ENCODE assay signal across 16 mouse cellular contexts in the genomic region with DNA sequence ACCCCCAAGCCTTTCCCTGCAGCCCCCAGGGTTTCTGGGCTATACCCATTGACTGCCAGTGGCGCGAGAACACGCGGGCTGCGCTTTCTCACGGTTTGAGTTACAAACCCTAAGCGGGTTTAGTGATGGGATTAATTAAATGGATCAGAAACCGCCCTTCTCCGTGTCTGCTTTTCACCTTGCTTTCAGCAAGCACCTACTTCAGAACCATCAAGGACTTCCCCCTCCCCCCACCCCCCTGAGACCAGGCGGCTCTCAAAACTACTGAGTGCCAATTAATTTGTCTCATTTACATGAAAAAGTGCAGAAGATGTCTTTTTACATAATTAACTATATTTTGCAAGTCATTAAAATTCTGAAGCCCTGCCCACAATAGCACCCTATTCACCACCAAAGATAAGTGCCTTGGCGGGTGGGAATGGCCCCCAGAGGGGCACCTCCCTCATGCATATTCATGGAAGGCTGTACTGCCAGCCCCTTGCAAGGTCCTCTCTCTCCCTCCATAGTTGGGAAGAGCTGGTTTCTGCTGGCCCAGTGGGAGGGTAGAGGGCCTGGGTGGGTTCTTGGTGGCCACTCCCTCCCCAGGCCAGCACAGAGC.
DNase-seq lines count a peak whose midpoint lies in the region; ATAC-seq and TF ChIP-seq lines count a peak whose summit lies in the region.
"Had no signal": no experiment of that assay in that cellular context is flagged by ENCODE, and none has a peak within 500 bp of the region (broad histone marks: within the 10 kb centered on the region; RNA-seq: fewer than 3 reads in every experiment).

No protein-coding gene starts in this region.

- 36% methylated on average over 11 of the region's 11 CpGs for WGBS in embryonic facial prominence, embryonic 11.5 days
- 38% methylated on average over 11 of the region's 11 CpGs for WGBS in embryonic facial prominence, embryonic 10.5 days
- 0% methylated on average over 11 of the region's 11 CpGs for WGBS in forebrain, embryonic 14.5 days
- 23% methylated on average over 11 of the region's 11 CpGs for WGBS in hindbrain, embryonic 16.5 days
- 23% methylated on average over 11 of the region's 11 CpGs for WGBS in neural tube, embryonic 13.5 days
- WGBS in stomach, postnatal 0 days: 47% methylated on average over 11 of the region's 11 CpGs

- H3K4me2 ChIP-seq in embryonic facial prominence, embryonic 11.5 days (ENCODE audit: low read depth, low read length): no peak overlapping the region
- H3K4me2 ChIP-seq in forebrain, embryonic 14.5 days (ENCODE audit: low read length): peak overlapping the region; percentile 26; the same call in 1 of the 2 replicates
- no peak overlapping the region for H3K4me2 ChIP-seq in hindbrain, embryonic 16.5 days (ENCODE audit: low read length)
- no peak overlapping the region for H3K4me2 ChIP-seq in neural tube, embryonic 13.5 days
- no peak overlapping the region for H3K4me2 ChIP-seq in stomach, postnatal 0 days (replicated peaks; ENCODE audit: low read depth)
- H3K4me2 ChIP-seq: limb, embryonic 13.5 days had no signal

- DNase-seq in embryonic facial prominence, embryonic 11.5 days (ENCODE audit: low spot score): peak; percentile 39
- no peak for DNase-seq in embryonic facial prominence, embryonic 10.5 days (ENCODE audit: low spot score)
- peak; percentile 97 for DNase-seq in forebrain, embryonic 14.5 days (ENCODE audit: low spot score)
- DNase-seq in stomach, postnatal 0 days (ENCODE audit: low spot score): no peak
- DNase-seq in spleen, adult 12 weeks (ENCODE audit: low spot score): no peak
- DNase-seq: adrenal gland, adult 8-10 months; kidney, postnatal 10 days; liver, postnatal 0 days; lung, postnatal 4 days; thymus, postnatal 4 days had no signal

- H3K9me3 ChIP-seq in embryonic facial prominence, embryonic 11.5 days (replicated peaks; ENCODE audit: control insufficient read depth, low read length): no peaks in the 10 kb centered on the region
- H3K9me3 ChIP-seq in embryonic facial prominence, embryonic 10.5 days: no peaks in the 10 kb centered on the region
- H3K9me3 ChIP-seq in forebrain, embryonic 14.5 days (replicated peaks; ENCODE audit: control insufficient read depth, low read length): no peaks in the 10 kb centered on the region
- no peaks in the 10 kb centered on the region for H3K9me3 ChIP-seq in hindbrain, embryonic 16.5 days (ENCODE audit: control insufficient read depth, low read length)
- H3K9me3 ChIP-seq in neural tube, embryonic 13.5 days: no peaks in the 10 kb centered on the region
- no peaks in the 10 kb centered on the region for H3K9me3 ChIP-seq in stomach, postnatal 0 days (ENCODE audit: control insufficient read depth, low read length)
- H3K9me3 ChIP-seq: limb, embryonic 13.5 days had no signal

- peak; percentile 41 for ATAC-seq in embryonic facial prominence, embryonic 11.5 days (replicated peaks; ENCODE audit: insufficient number of reproducible peaks, low FRiP score, low TSS enrichment, low read depth)
- ATAC-seq in forebrain, embryonic 14.5 days: peak; percentile 96
- ATAC-seq in hindbrain, embryonic 16.5 days: peak; percentile 50
- peak; percentile 68 for ATAC-seq in neural tube, embryonic 13.5 days (ENCODE audit: low read depth)
- ATAC-seq in monocyte, adult 5-6 weeks (replicated peaks; ENCODE audit: insufficient number of reproducible peaks, low FRiP score, low TSS enrichment, poor library complexity, severe bottlenecking): no peak
- ATAC-seq in stomach, postnatal 0 days (ENCODE audit: low FRiP score, low TSS enrichment): no peak
- ATAC-seq: inflammation-experienced regulatory T-cells, adult 6 months; liver, postnatal 0 days; Patski had no signal

- H3K27me3 ChIP-seq in embryonic facial prominence, embryonic 11.5 days (ENCODE audit: control insufficient read depth, insufficient read depth, low read length): no peaks in the 10 kb centered on the region; the same call in 1 of the 2 replicates
- peaks cover 27% of the 10 kb centered on the region for H3K27me3 ChIP-seq in embryonic facial prominence, embryonic 10.5 days (replicated peaks; ENCODE audit: low read depth, poor library complexity, severe bottlenecking)
- no peaks in the 10 kb centered on the region for H3K27me3 ChIP-seq in forebrain, embryonic 14.5 days (replicated peaks; ENCODE audit: control insufficient read depth, insufficient read depth, low read length)
- H3K27me3 ChIP-seq in hindbrain, embryonic 16.5 days (replicated peaks; ENCODE audit: control insufficient read depth, insufficient read depth, low read length): no peaks in the 10 kb centered on the region
- no peaks in the 10 kb centered on the region for H3K27me3 ChIP-seq in neural tube, embryonic 13.5 days
- H3K27me3 ChIP-seq in stomach, postnatal 0 days (ENCODE audit: control insufficient read depth, insufficient read depth, low read length): no peaks in the 10 kb centered on the region
- H3K27me3 ChIP-seq: Patski had no signal

- TF ChIP-seq CTCF in stomach, postnatal 0 days (IDR thresholded peaks at IDR 0.05; ENCODE audit: low read depth): no peak

- no peaks in the 10 kb centered on the region for H3K36me3 ChIP-seq in embryonic facial prominence, embryonic 11.5 days (replicated peaks; ENCODE audit: control insufficient read depth, insufficient read depth, low read depth, low read length)
- no peaks in the 10 kb centered on the region for H3K36me3 ChIP-seq in embryonic facial prominence, embryonic 10.5 days (replicated peaks)
- H3K36me3 ChIP-seq in forebrain, embryonic 14.5 days (ENCODE audit: control insufficient read depth, insufficient read depth, low read length): no peaks in the 10 kb centered on the region
- H3K36me3 ChIP-seq in hindbrain, embryonic 16.5 days (ENCODE audit: control insufficient read depth, insufficient read depth, low read length): no peaks in the 10 kb centered on the region
- H3K36me3 ChIP-seq in neural tube, embryonic 13.5 days: no peaks in the 10 kb centered on the region
- no peaks in the 10 kb centered on the region for H3K36me3 ChIP-seq in stomach, postnatal 0 days (ENCODE audit: control insufficient read depth, insufficient read depth, low read length)
- H3K36me3 ChIP-seq: limb, embryonic 13.5 days had no signal

- no peak overlapping the region for H3K4me3 ChIP-seq in embryonic facial prominence, embryonic 11.5 days (ENCODE audit: low read depth, low read length)
- no peak overlapping the region for H3K4me3 ChIP-seq in embryonic facial prominence, embryonic 10.5 days
- no peak overlapping the region for H3K4me3 ChIP-seq in forebrain, embryonic 14.5 days (ENCODE audit: low read depth, low read length)
- no peak overlapping the region for H3K4me3 ChIP-seq in hindbrain, embryonic 16.5 days (ENCODE audit: low read length)
- H3K4me3 ChIP-seq in neural tube, embryonic 13.5 days: no peak overlapping the region
- H3K4me3 ChIP-seq in stomach, postnatal 0 days (ENCODE audit: low read depth, low read length): no peak overlapping the region
- H3K4me3 ChIP-seq: limb, embryonic 13.5 days had no signal

- no peak overlapping the region for H3K27ac ChIP-seq in embryonic facial prominence, embryonic 11.5 days (replicated peaks; ENCODE audit: low read depth, low read length)
- H3K27ac ChIP-seq in embryonic facial prominence, embryonic 10.5 days (replicated peaks): no peak overlapping the region
- H3K27ac ChIP-seq in forebrain, embryonic 14.5 days (ENCODE audit: low read depth, low read length): peak overlapping the region; percentile 89
- H3K27ac ChIP-seq in hindbrain, embryonic 16.5 days (ENCODE audit: low read depth, low read length): no peak overlapping the region
- H3K27ac ChIP-seq in neural tube, embryonic 13.5 days (replicated peaks): no peak overlapping the region
- H3K27ac ChIP-seq in stomach, postnatal 0 days (replicated peaks): no peak overlapping the region
- H3K27ac ChIP-seq: limb, embryonic 13.5 days had no signal

- H3K9ac ChIP-seq in embryonic facial prominence, embryonic 11.5 days (replicated peaks; ENCODE audit: low read length): no peak overlapping the region
- H3K9ac ChIP-seq in forebrain, embryonic 14.5 days (ENCODE audit: low read length): peak overlapping the region; percentile 0; the same call in 1 of the 2 replicates
- H3K9ac ChIP-seq in hindbrain, embryonic 16.5 days (ENCODE audit: low read depth, low read length): no peak overlapping the region
- no peak overlapping the region for H3K9ac ChIP-seq in neural tube, embryonic 13.5 days
- no peak overlapping the region for H3K9ac ChIP-seq in stomach, postnatal 0 days (ENCODE audit: low read length)
- H3K9ac ChIP-seq: limb, embryonic 13.5 days; liver, postnatal 0 days had no signal

- TF ChIP-seq EP300 in stomach, postnatal 0 days (optimal IDR thresholded peaks at IDR 0.05): no peak

- no peaks in the 10 kb centered on the region for H3K4me1 ChIP-seq in embryonic facial prominence, embryonic 11.5 days (ENCODE audit: control insufficient read depth, insufficient read depth, low read length)
- H3K4me1 ChIP-seq in embryonic facial prominence, embryonic 10.5 days: peaks cover 32% of the 10 kb centered on the region
- peaks cover 59% of the 10 kb centered on the region for H3K4me1 ChIP-seq in forebrain, embryonic 14.5 days (ENCODE audit: control insufficient read depth, insufficient read depth, low read length)
- peaks cover 12% of the 10 kb centered on the region for H3K4me1 ChIP-seq in hindbrain, embryonic 16.5 days (ENCODE audit: control insufficient read depth, insufficient read depth, low read depth, low read length)
- peaks cover 29% of the 10 kb centered on the region for H3K4me1 ChIP-seq in neural tube, embryonic 13.5 days (replicated peaks)
- H3K4me1 ChIP-seq in stomach, postnatal 0 days (replicated peaks; ENCODE audit: control insufficient read depth, insufficient read depth): no peaks in the 10 kb centered on the region

Comparison
In these comparisons a context has a peak if more than half of its experiments do, and no peak if none do; other contexts are left out.
1. DNase-seq: peak in embryonic facial prominence, embryonic 11.5 days (single experiment) and forebrain, embryonic 14.5 days (single experiment); none in embryonic facial prominence, embryonic 10.5 days (single experiment), stomach, postnatal 0 days (single experiment) and spleen, adult 12 weeks (single experiment).
2. ATAC-seq: peak in embryonic facial prominence, embryonic 11.5 days (single experiment), forebrain, embryonic 14.5 days (single experiment), hindbrain, embryonic 16.5 days (single experiment) and neural tube, embryonic 13.5 days (single experiment); none in monocyte, adult 5-6 weeks (single experiment) and stomach, postnatal 0 days (single experiment).